Mouse (Mus musculus): ENCODE results near the gene Fblim1. TPM values are rescaled to one million over a fixed set of nuclear protein-coding genes. Genes with fewer than 3 reads are reported as not detected.

The Fblim1 gene
- total and polyA plus RNA-seq, 3 experiments: 0.07 to 1.2 (median 0.17) TPM

DNA sequence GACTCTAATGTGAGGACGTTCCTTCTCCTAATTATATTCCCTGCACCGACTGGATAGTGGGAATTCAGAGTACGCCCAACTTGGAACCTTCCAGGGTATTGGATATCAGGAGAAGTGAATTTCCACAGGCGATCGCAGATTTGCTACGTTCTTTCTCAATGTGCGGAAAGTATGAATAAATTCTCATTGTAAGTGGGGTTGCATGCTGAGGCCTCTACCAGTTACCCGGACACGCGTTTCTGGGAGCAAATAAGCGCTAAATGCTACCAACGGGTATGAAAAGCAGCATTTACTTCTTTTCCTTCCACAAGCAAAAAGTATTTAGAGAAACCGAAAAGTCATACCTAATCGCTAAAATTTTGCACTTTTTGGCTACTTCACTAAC lies 68.7 kb downstream of the Fblim1 start:
- no peaks in the 10 kb centered on the region for H3K36me3 ChIP-seq (replicated peaks in 1 of 2; ENCODE audit: control insufficient read depth in 1 of 2, insufficient read depth in 1 of 2, low read length in 1 of 2)
- H3K4me2 ChIP-seq (ENCODE audit: insufficient read depth, low read depth, poor library complexity, severe bottlenecking): peak overlapping the region; percentile 38
- peaks cover 45% of the 10 kb centered on the region for H3K79me2 ChIP-seq (replicated peaks; ENCODE audit: control insufficient read depth, extremely low read depth, insufficient read depth, poor library complexity, severe bottlenecking)
- no peaks in the 10 kb centered on the region for H3K9me3 ChIP-seq (replicated peaks; ENCODE audit: low read length)
- no peak for DNase-seq (ENCODE audit: extremely low read depth)
- H3K27ac ChIP-seq (ENCODE audit: insufficient read depth, low read depth): no peak overlapping the region
- no peak for TF ChIP-seq POLR2A (IDR thresholded peaks at IDR 0.05; ENCODE audit: low read depth, low read length)
- peak; percentile 28; the same call in 1 of the 2 replicates for TF ChIP-seq CHD1 (IDR thresholded peaks at IDR 0.05; ENCODE audit: low read depth, low read length)
- H3K4me1 ChIP-seq (ENCODE audit: control insufficient read depth in 1 of 2, insufficient read depth in 2 of 2): peaks cover 4 to 50% of the 10 kb centered on the region in 2 experiments; a peak in 2 of 4 replicates
- dilution Hi-C loops (cut with MboI; ENCODE audit: extremely low pct_ligation_motif_present, extremely low pct_unique_long_range_greater_than_20kb, low sequenced_read_pairs) (no loop called here), in situ Hi-C loops (cut with MboI; ENCODE audit: low pct_ligation_motif_present, low pct_unique_long_range_greater_than_20kb, low sequenced_read_pairs) (no loop called here)
- no peaks in the 10 kb centered on the region for H3K27me3 ChIP-seq (replicated peaks)
- peak overlapping the region; percentile 86 for H3K9ac ChIP-seq (ENCODE audit: insufficient read depth, low read depth)
- H3K4me3 ChIP-seq (replicated peaks in 1 of 3; ENCODE audit: low read depth in 2 of 3, low read length in 2 of 3, poor library complexity in 1 of 3): peak overlapping the region; percentile 67 to 98 (median 87)

DNA sequence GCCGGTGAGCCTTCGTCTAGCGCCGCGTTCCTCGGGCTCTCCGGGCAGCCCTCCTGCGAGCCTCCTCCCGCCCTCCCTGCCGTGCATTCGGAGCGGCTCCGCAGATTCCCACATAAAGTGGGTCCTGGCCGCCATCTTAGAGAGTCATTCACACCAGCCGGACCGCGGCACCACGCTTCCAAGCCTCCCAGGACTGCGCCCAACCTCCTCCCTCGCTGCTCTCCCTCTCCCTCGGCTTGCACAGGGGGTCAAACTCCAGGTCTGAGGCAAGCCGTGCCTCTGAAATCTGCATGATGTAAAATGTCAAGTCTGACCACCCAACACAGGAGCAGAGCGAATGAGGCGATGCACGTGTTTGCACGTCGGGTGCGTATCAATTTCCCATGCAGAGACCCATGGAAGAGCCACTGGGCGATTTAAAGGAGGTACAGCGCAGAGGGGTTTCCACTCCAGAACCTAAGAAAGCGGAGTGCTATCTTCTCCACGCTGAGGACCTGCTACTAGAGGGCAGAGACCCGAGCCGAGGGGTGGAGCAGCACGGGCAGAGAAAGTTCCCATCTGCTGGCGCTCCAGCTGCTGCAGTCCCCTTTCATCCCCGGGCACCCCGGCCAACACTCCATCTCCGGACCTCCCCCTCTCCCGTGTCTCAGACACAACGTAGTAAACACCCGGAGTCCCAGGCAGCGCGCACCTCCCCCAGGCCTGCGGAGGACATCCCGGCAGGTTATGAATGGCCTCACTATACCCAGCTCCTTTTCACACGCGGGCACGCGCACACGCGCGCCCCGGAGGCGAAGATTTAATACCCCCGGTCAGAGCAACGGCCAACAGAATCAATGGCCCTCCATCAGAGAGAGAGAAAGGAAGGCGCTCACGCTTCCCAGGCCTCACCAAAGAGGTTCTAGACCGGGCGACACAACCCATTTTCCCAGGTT lies 69.3 kb downstream of the Fblim1 start:
- peak overlapping the region; percentile 38 for H3K4me2 ChIP-seq (ENCODE audit: insufficient read depth, low read depth, poor library complexity, severe bottlenecking)
- no peak for DNase-seq (ENCODE audit: extremely low read depth)
- H3K4me3 ChIP-seq (replicated peaks in 1 of 3; ENCODE audit: low read depth in 2 of 3, low read length in 2 of 3, poor library complexity in 1 of 3): peak overlapping the region; percentile 67 to 98 (median 87)
- no peaks in the 10 kb centered on the region for H3K27me3 ChIP-seq (replicated peaks)
- H3K9ac ChIP-seq (ENCODE audit: insufficient read depth, low read depth): peak overlapping the region; percentile 86
- peaks cover 49% of the 10 kb centered on the region for H3K79me2 ChIP-seq (replicated peaks; ENCODE audit: control insufficient read depth, extremely low read depth, insufficient read depth, poor library complexity, severe bottlenecking)
- H3K36me3 ChIP-seq (replicated peaks in 1 of 2; ENCODE audit: control insufficient read depth in 1 of 2, insufficient read depth in 1 of 2, low read length in 1 of 2): no peaks in the 10 kb centered on the region
- peak overlapping the region; percentile 33; the same call in 1 of the 2 replicates for H3K27ac ChIP-seq (ENCODE audit: insufficient read depth, low read depth)
- no peak for TF ChIP-seq USF1 (IDR thresholded peaks at IDR 0.05; ENCODE audit: low read depth, low read length)
- TF ChIP-seq CHD1 (IDR thresholded peaks at IDR 0.05; ENCODE audit: low read depth, low read length): no peak; the same call in 1 of the 2 replicates
- TF ChIP-seq NRF1 (IDR thresholded peaks at IDR 0.05; ENCODE audit: low read depth, low read length): 0 out of 2 replicates have a peak, but pooled peaks have one; percentile 4
- 0 out of 2 replicates have a peak, but pooled peaks have one; percentile 15 for TF ChIP-seq TBP (conservative IDR thresholded peaks at IDR 0.05; ENCODE audit: low read depth, low read length)
- TF ChIP-seq USF2 (conservative IDR thresholded peaks at IDR 0.05; ENCODE audit: low read depth, low read length): no peak
- no peak for TF ChIP-seq HCFC1 (IDR thresholded peaks at IDR 0.05; ENCODE audit: low read depth, low read length)
- TF ChIP-seq BHLHE40 (IDR thresholded peaks at IDR 0.05; ENCODE audit: low read depth, low read length): peak; percentile 69
- TF ChIP-seq POLR2A (IDR thresholded peaks at IDR 0.05; ENCODE audit: low read depth, low read length): peak; percentile 22; the same call in 1 of the 2 replicates
- TF ChIP-seq MXI1 (IDR thresholded peaks at IDR 0.05; ENCODE audit: low read depth, low read length): peak; percentile 89; the same call in 1 of the 2 replicates
- TF ChIP-seq CTCF (conservative IDR thresholded peaks at IDR 0.05 in 1 of 2, IDR thresholded peaks at IDR 0.05 in 1 of 2; ENCODE audit: low read depth in 2 of 2, low read length in 2 of 2): no peak
- no peak for TF ChIP-seq CHD2 (IDR thresholded peaks at IDR 0.05; ENCODE audit: low read length)
- TF ChIP-seq GABPA (IDR thresholded peaks at IDR 0.05; ENCODE audit: insufficient replicate concordance, low read depth, low read length): no peak
- TF ChIP-seq ZC3H11A (IDR thresholded peaks at IDR 0.05; ENCODE audit: low read depth, low read length): no peak
- peak; percentile 51; the same call in 1 of the 2 replicates for TF ChIP-seq MYC (IDR thresholded peaks at IDR 0.05; ENCODE audit: low read depth, low read length)
- no peak for TF ChIP-seq POLR2AphosphoS2 (IDR thresholded peaks at IDR 0.05; ENCODE audit: low read depth, low read length)
- no peak for TF ChIP-seq MEF2A (IDR thresholded peaks at IDR 0.05; ENCODE audit: borderline replicate concordance, low read depth, low read length)
- TF ChIP-seq UBTF (IDR thresholded peaks at IDR 0.05; ENCODE audit: low read depth, low read length): peak; percentile 38; the same call in 1 of the 2 replicates
- no peak for TF ChIP-seq ZNF384 (IDR thresholded peaks at IDR 0.05; ENCODE audit: low read depth, low read length)
- no peak for TF ChIP-seq JUN (IDR thresholded peaks at IDR 0.05; ENCODE audit: insufficient read depth, low read depth, low read length)
- peak; percentile 62; the same call in 1 of the 2 replicates for TF ChIP-seq MAX (IDR thresholded peaks at IDR 0.05; ENCODE audit: low read length)
- TF ChIP-seq PAX5 (IDR thresholded peaks at IDR 0.05; ENCODE audit: low read length): no peak
- H3K9me3 ChIP-seq (replicated peaks; ENCODE audit: low read length): no peaks in the 10 kb centered on the region
- dilution Hi-C loops (cut with MboI; ENCODE audit: extremely low pct_ligation_motif_present, extremely low pct_unique_long_range_greater_than_20kb, low sequenced_read_pairs) (no loop called here), in situ Hi-C loops (cut with MboI; ENCODE audit: low pct_ligation_motif_present, low pct_unique_long_range_greater_than_20kb, low sequenced_read_pairs) (no loop called here)
- peaks cover 4 to 43% of the 10 kb centered on the region in 2 experiments; a peak in 2 of 4 replicates for H3K4me1 ChIP-seq (ENCODE audit: control insufficient read depth in 1 of 2, insufficient read depth in 2 of 2)
